Mouse (Mus musculus): Measurements from ENCODE around the gene Ifna4.
"Not testable (repeated sequence)": the region's sequence is repeated elsewhere in the genome, so short reads cannot be mapped to it uniquely, and the experiment has no call there.

GRCm38 (mm10) chr4:88805231-88805630 lies 36.4 kb upstream of the Ifna4 start, which contains the start of gene Gm13288:
- TF ChIP-seq CTCF (IDR thresholded peaks at IDR 0.05; ENCODE audit: control insufficient read depth, insufficient read depth, insufficient replicate concordance, low read depth, low read length); POLR2A (IDR thresholded peaks at IDR 0.05; ENCODE audit: control insufficient read depth, low read depth, low read length): not testable (repeated sequence)

All from testis, adult 2 months (tissue).